Mouse (Mus musculus): ENCODE results near the gene BC034090.

DNA sequence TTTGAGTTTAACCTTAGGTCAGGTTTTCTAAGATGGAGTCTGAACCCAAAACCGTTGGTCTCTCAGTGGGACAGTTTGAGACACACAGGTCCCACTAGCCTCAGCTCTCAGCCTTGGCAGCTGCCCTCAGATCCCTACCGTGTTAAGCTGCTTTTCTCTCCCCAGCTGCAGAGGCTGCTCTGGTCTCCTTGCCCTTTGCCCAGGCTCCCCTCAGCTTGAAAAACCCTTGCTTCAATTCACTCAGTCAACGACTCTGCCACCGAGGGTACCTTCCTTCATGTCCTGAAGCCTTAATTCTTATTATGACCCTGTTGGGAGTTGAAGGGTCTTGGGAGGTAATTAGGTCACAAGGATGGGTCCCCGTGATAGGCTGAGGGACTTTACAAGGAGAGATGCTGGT is 5.7 kb upstream of the BC034090 start:
- TF ChIP-seq CTCF (IDR thresholded peaks at IDR 0.05; ENCODE audit: borderline replicate concordance, insufficient read depth, low read depth, low read length) (no peak), POLR2A (IDR thresholded peaks at IDR 0.05; ENCODE audit: borderline replicate concordance, insufficient read depth, low read length) (no peak)
